Comparison of ENCODE assay signal across 10 mouse cellular contexts in genomic region chr11:36334100-36334735, GRCm38 (mm10).
A peak's percentile ranks its signal among the peaks of the same experiment; 100 is the strongest.
DNase-seq lines count a peak whose midpoint lies in the region; ATAC-seq and TF ChIP-seq lines count a peak whose summit lies in the region.
"Had no signal": no experiment of that assay in that cellular context is flagged by ENCODE, and none has a peak within 500 bp of the region (broad histone marks: within the 10 kb centered on the region; RNA-seq: fewer than 3 reads in every experiment).

No protein-coding gene starts in this region.

- WGBS in kidney, embryonic 15.5 days = 3% methylated on average over 7 of the region's 7 CpGs
- WGBS in hindbrain, embryonic 13.5 days = 13% methylated on average over 7 of the region's 7 CpGs
- WGBS in midbrain, postnatal 0 days = 5% methylated on average over 7 of the region's 7 CpGs

- ATAC-seq in kidney, embryonic 15.5 days (replicated peaks; ENCODE audit: low FRiP score) = peak; percentile 77; the same call in 1 of the 2 replicates
- peak; percentile 28; the same call in 1 of the 2 replicates for ATAC-seq in hindbrain, embryonic 13.5 days (ENCODE audit: low FRiP score)
- peak; percentile 44; the same call in 1 of the 2 replicates for ATAC-seq in midbrain, postnatal 0 days (ENCODE audit: low FRiP score)

- H3K27ac ChIP-seq in kidney, embryonic 15.5 days = 0 out of 2 replicates have a peak overlapping the region, but pooled peaks have one; percentile 9
- H3K27ac ChIP-seq in hindbrain, embryonic 13.5 days = no peak overlapping the region
- H3K27ac ChIP-seq in midbrain, postnatal 0 days (ENCODE audit: low read depth, low read length) = peak overlapping the region; percentile 19; the same call in 1 of the 2 replicates
- H3K27ac ChIP-seq: gastrocnemius, adult 2 months had no signal

- TF ChIP-seq CTCF in midbrain, postnatal 0 days (IDR thresholded peaks at IDR 0.05) = no peak

- no peaks in the 10 kb centered on the region for H3K27me3 ChIP-seq in kidney, embryonic 15.5 days
- H3K27me3 ChIP-seq in hindbrain, embryonic 13.5 days = no peaks in the 10 kb centered on the region
- H3K27me3 ChIP-seq in midbrain, postnatal 0 days (ENCODE audit: insufficient read depth, low read length) = no peaks in the 10 kb centered on the region

- H3K4me1 ChIP-seq in kidney, embryonic 15.5 days = peaks cover 13% of the 10 kb centered on the region; the same call in 1 of the 2 replicates
- H3K4me1 ChIP-seq in hindbrain, embryonic 13.5 days (replicated peaks) = peaks cover 36% of the 10 kb centered on the region
- peaks cover 19% of the 10 kb centered on the region for H3K4me1 ChIP-seq in midbrain, postnatal 0 days (ENCODE audit: insufficient read depth, low read length)

- no peak overlapping the region for H3K4me2 ChIP-seq in kidney, embryonic 15.5 days
- no peak overlapping the region for H3K4me2 ChIP-seq in hindbrain, embryonic 13.5 days
- 0 out of 2 replicates have a peak overlapping the region, but pooled peaks have one; percentile 12 for H3K4me2 ChIP-seq in midbrain, postnatal 0 days (ENCODE audit: low read depth, low read length, poor library complexity, severe bottlenecking)

- H3K36me3 ChIP-seq in kidney, embryonic 15.5 days = no peaks in the 10 kb centered on the region
- no peaks in the 10 kb centered on the region for H3K36me3 ChIP-seq in hindbrain, embryonic 13.5 days
- H3K36me3 ChIP-seq in midbrain, postnatal 0 days (ENCODE audit: insufficient read depth, low read length) = no peaks in the 10 kb centered on the region

- no peak overlapping the region for H3K4me3 ChIP-seq in kidney, embryonic 15.5 days (replicated peaks)
- no peak overlapping the region for H3K4me3 ChIP-seq in hindbrain, embryonic 13.5 days
- no peak overlapping the region for H3K4me3 ChIP-seq in midbrain, postnatal 0 days (ENCODE audit: low read depth, low read length)
- H3K4me3 ChIP-seq: gastrocnemius, adult 2 months had no signal

- no peak for DNase-seq in kidney, postnatal 25 days
- DNase-seq in embryo, embryonic 10.5 days (ENCODE audit: low spot score) = peak; percentile 56
- DNase-seq in midbrain, postnatal 0 days (ENCODE audit: low spot score) = no peak
- no peak for DNase-seq in urinary bladder, adult 2 months (ENCODE audit: low spot score)
- no peak for DNase-seq in liver
- DNase-seq in gastrocnemius, postnatal 4 days (ENCODE audit: low spot score in 2 of 2) = no peak
- DNase-seq: gastrocnemius, adult 2 months; retina, postnatal 1 day had no signal

- H3K9me3 ChIP-seq in kidney, embryonic 15.5 days (replicated peaks) = no peaks in the 10 kb centered on the region
- H3K9me3 ChIP-seq in hindbrain, embryonic 13.5 days = no peaks in the 10 kb centered on the region
- H3K9me3 ChIP-seq in midbrain, postnatal 0 days (ENCODE audit: low read length) = no peaks in the 10 kb centered on the region

- no peak overlapping the region for H3K9ac ChIP-seq in kidney, embryonic 15.5 days
- no peak overlapping the region for H3K9ac ChIP-seq in hindbrain, embryonic 13.5 days
- H3K9ac ChIP-seq in midbrain, postnatal 0 days (replicated peaks; ENCODE audit: low read length, poor library complexity, severe bottlenecking) = no peak overlapping the region
